Mouse (Mus musculus): ENCODE results near the gene Abhd8.

The Abhd8 gene

GRCm38 (mm10) chr8:71477196-71477845 is 13.9 kb upstream of the Abhd8 start:
- DNase-seq = no peak

- DNase-seq = peak; percentile 83 to 86
Observed at GRCm38 (mm10) chr8:71476099-71476940, 12.9 kb upstream of the Abhd8 start.

DNA sequence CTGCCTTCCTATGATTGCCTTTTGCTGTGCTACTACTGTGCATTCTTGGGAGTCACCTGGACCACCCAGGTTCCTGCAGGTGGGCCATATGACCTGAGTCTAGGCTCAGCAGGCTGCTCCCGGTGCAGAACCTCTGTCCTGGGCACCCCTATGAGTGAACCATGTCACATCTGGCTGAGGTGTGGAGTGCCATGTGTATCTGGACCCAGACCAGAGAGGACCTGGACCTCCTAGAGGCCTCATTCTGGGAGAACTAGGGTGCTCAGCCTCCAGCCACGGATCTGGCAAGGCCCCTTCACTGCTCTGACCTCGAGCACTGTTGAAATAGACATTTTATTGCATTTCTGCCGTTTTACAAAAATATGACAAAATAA is 12.2 kb upstream of the Abhd8 start:
- DNase-seq = no peak

GRCm38 (mm10) chr8:71474785-71475701 is 11.6 kb upstream of the Abhd8 start:
- DNase-seq = no peak

GRCm38 (mm10) chr8:71474344-71474743 is 10.9 kb upstream of the Abhd8 start:
- DNase-seq = no peak

DNA sequence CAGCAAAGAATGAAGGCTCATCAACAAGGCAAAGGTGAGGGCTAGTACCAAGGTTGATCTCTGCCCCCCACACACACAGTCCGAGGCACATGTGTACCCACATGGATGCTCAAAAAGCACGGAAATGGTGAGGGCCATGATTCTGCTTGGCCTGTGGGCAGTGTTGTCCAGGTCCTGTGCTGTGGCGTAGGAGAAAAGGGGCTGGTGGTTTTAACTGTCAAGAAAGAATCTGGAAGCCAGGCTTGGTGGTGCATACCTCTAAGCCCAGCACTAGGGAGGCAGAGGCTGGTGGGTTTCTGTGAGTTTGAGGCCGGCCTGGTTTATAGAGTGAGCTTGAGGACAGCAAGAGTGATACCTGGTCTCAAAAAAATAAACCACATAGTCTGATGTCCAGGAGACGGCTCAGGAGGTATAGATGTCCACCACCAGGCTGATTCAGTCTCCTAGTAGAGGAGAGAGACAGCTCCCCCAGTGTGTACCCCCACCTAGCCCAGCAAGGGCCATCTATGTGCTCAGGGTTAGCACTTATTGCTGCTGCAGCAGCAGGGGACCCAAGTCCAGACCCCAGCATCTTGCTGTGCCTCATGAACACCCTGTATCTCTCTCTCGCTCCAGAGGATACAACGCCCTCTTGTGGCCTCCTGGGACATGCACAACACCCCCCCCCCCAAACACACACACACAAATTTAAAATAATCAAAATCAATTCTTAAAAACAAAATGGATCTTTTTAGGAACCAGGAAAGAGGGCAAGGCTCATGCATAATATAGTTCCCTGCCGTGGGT is 9.3 kb upstream of the Abhd8 start:
- no peak for DNase-seq

DNA sequence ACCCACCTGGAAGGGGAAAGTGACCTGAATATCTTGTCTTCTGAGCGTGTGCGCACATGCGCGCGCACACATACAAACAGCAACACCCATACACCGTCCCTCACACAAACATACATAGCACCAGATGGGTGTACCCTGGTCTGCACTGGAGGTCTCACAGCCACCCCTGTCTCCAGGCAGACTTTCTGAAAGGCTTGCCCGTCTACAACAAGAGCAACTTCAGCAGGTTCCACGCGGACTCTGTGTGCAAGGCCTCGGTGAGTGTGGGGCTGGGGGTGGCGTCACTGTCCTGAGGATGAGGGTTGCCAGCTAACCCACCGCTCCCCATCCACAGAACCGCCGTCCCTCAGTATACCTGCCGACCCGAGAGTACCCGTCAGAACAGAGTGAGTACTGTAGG is 8.4 kb upstream of the Abhd8 start:
- no peak for DNase-seq

DNA sequence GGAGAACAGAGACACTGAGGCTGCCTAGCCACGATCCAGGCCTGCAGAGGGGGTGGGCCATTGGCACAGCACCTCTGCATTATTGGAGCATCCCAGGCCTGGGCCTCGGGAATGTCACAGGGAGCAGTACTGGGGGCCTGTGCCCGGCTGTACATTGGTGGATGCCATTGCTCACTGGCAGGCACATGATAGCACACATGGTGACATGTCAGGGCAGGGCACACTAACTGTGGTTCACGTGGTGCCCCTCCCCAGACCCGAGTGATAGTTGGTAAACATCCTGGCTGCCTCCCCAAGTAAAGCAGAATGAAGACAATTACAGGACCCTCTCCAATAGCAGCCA is 7.4 kb upstream of the Abhd8 start:
- DNase-seq = no peak

- no peak for DNase-seq
Observed at GRCm38 (mm10) chr8:71470146-71470912, 6.9 kb upstream of the Abhd8 start.

DNA sequence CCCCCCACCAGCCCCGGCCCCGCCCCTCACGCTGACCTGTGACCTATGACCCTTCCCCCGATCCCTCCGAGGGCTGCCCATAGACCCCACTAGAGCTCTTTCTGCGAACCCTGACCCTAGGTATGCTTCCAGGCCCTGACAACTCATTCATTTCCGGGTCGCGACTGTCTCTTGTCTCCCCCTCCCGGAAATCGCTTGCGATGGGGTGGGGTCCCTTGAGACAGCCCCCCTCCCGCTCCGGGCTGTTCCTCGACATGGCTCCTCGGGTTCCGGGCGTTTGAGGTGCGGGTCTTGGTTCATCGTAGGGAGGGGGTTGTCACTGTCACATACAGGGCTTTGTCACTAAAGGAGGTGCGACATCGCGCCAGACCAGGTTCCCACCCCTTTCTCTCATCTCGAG is 6.0 kb upstream of the Abhd8 start:
- peak; percentile 62 to 75 for DNase-seq

GRCm38 (mm10) chr8:71468916-71469315 is 5.5 kb upstream of the Abhd8 start, which contains the start of gene Dda1:
Gene Dda1 (plus strand): TSS chr8:71469199.
- DNase-seq = peak; percentile 95 to 98

DNA sequence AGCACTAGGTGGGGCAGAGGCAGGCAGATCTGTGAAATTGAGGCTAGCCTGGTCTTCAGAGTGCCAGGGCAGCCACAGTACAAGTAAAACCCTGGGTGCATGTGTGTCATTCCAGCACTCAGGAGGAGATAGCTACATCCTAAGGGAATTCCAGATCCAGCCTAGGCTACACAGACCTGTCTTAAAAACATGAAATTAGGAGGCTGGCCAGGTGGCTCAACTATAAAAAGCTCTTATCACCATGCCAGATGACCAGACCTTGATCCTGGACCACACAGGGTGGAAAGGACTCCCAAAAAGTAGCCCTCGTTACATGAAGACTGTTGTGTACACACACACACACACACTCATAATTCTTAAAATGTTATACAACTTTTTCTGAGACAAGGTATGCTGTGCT is 4.5 kb upstream of the Abhd8 start:
- DNase-seq = no peak

- DNase-seq = no peak
Observed at GRCm38 (mm10) chr8:71467201-71467600, 3.7 kb upstream of the Abhd8 start.

GRCm38 (mm10) chr8:71466198-71466597 is 2.7 kb upstream of the Abhd8 start:
- no peak for DNase-seq

DNA sequence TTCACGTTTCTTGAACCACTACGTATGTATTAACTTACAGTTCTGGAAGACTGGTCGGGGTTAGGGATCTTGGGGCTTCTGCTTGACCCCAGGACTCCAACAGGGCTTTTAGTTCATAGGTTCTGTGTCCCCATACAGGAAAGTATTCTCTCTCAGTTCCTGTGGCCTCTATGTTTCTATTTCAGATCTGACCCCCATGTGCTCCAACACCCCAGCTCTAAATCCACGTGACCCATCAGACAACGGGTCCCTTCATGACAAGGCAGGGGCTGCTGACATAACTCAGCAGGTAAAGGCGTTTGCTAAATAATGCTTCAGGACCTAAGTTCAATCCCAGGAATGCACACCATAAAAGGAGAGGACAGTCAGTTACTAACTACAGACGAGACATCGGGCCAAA is 2.3 kb upstream of the Abhd8 start:
- DNase-seq = no peak

DNA sequence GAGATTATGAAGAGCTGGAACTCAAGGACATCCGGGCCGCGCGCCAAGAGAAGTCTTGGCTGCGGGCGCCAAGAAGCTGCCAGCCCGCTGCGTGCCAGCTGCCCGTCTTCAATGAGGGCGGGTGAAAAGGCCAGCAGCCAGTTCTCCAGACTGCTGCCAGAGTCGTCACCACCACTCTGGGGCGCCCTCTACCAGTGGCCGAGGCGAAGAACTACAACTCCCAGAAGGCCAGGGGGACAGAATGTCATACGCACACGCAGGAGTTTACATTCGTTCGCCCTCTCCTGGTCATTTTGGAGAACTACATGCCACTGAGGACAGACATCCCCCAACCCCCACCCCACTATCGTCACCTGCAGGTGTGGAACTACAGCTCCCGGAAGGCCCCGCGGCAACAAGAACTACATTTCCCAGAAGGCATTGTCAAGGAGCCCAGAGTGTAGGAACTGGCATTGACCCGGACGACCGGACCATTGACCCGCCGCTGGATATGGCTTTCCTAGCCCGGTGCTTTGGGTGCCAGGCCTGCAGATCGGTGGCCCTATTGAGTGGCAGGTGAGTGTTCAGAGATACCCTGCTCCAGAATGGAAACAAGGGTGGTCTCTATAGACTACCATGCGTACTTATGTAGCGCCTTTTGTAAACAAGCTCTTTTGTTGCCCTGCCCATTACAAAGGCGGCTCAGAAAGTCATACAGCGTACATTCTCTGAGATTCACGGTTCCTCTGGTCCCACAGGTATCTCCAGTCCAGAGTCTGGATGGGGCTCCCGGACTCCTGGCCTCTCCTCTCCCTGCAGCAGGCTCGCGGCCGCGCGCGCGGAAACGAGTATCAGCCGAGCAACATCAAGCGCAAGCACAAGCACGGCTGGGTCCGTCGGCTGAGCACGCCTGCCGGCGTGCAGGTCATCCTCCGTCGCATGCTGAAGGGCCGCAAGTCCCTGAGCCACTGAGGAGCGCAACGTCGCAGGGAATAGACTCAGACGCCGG is 1.4 kb upstream of the Abhd8 start, which contains the start of gene Mrpl34:
Mrpl34 (plus strand) TSS at position 447 of the 988 bp plus-strand sequence.
- DNase-seq = peak; percentile 99

DNA sequence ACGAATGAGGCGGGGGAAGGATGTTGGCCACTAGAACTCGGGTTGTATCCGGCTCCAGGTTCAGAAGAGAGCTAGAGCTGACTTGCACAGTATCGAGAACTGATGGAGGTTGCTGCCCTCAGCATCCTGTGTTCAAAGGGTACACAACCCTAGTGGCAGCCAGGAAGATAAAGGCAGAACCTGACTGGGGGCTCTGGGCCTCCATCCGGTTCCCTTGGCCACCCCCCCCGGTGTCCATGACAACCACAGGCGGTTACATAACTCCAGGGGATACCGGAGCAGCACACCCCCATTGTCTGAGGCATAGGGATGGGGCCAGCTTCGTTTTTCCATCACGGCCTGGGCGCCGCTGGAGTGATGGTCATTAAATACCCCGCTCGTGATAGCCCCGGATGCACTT is 669 bp downstream of the Abhd8 start:
- peak; percentile 81 to 90 for DNase-seq

- DNase-seq = no peak
Observed at GRCm38 (mm10) chr8:71462191-71462590, 1.3 kb downstream of the Abhd8 start.

DNA sequence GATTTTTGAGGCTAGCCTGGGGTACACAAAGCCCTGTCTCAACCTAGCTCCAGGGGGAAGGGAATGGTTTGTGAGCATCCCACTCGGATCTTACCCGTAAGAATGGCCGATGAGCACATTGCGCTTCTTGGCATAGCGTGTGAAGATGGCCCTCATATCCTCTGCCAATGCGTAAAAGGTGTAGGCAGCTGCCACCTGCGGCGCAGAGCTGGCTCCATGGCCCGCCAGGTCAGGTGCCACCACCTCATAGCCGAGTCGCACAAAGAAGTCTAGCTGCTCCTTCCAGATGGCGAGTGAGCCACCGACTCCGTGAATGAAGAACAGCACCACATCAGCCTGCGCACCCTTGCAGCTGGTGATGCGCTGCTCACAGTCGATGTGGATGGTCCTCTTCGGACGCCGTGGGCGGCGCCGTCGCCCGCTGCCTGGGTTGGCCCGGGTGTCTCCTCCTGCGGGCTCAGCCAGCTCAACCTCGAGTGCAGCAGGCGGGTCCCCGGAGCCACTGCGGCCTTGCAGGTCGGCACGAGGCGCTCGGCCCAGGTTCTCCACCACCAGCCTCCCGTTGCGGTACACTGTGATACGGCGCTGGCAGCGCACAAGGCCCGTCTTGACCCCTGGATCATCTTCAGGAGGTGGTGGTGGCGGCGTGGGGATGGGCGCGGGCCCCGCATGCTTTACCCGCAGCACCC is 2.2 kb downstream of the Abhd8 start:
- DNase-seq = peak in 1 of 2 experiments; percentile 46

- no peak for DNase-seq
Observed at GRCm38 (mm10) chr8:71460716-71461115, 2.7 kb downstream of the Abhd8 start.

All from thymus, postnatal 36 days (tissue).